Mouse (Mus musculus): Measurements from ENCODE around the gene Xkr8.

The Xkr8 gene

DNA sequence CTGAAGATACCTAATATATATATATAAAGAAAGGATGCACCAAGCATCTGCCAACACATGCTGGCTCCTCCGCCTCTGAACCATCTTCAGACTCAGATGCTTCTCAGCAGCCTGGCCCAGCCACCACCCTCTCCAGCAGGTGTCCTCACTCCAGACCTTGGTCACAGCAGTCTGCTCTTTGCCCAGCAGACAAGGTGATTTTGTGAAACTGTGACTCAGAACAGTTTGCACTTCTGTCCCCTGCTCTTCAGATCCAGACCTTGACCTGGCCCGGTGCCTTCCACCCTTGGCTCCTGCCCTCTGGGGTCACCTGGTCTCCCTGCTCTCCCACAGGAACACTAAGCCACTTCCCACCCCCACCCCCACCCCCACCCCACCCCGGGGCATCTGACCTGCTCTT is 3.5 kb upstream of the Xkr8 start:
- no peak for DNase-seq

DNA sequence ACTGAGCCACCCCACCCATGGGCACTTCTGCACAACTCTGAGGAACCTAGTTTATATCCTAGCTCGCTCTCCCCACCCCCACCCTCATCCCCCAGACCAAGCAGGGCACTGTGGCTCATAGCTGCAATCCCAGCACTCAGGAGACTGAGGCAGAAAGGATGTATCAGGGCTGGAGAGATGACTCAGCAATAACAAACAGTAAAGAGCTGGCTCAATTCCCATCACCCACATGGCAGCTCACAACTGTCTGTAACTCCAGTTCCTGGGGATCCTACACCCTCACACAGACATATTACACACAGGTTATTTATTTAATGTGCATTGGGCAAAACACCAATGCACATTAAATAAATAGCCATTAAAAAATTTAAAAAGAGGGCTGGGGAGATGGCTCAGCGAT is 3.0 kb upstream of the Xkr8 start:
- no peak for DNase-seq

DNA sequence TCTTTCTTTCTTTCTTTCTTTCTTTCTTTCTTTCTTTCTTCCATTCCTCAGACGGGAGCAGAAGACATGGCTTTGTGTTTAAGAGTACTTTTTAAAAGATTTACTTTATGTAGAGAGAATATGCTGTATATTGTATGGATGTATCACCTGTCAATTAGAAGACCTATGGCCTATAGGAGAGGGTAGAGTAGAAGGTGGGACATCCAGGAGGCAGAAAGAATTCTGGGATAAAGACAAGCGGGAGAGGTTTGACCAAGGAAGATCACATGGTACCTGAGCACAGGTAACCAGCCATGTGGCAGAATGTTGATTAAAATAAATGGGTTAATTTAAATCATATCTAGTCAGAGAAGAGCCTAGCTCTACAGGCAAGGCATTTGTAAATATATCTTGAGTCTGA is 2.4 kb upstream of the Xkr8 start:
- DNase-seq, result no peak

DNA sequence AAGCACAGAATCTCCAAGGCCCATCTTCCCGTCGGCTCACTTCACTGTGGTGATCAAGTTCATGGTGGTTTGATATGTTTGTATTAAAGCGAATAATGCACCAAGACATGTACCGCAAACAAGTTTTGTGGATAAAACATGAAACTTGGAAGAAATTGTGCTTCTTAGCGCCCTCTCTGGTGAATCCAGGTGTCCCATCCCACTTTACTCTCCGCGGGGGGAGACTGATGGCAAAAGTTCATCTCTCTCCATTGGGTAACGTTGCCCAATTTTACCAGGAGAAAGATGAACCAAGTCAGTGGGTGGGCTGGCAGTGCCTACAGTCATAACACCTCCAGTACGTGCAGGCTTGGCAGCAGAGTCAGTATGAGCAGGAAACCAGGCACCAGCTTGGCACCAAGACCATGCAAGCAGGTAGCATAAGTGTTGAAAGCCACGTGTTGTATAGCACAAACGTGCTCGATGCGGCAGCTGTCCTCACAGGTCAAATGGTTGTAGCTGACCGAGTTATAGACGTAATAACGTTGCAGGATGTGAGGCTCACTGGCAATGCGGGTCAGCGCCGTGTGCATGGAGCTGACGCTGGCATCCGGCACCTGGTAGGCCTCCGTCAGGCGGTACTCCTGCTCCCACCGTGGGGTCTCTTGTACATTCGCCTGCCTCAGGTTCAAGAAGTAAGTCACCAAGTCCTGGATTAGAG is 875 bp upstream of the Xkr8 start:
- DNase-seq, result no peak

DNA sequence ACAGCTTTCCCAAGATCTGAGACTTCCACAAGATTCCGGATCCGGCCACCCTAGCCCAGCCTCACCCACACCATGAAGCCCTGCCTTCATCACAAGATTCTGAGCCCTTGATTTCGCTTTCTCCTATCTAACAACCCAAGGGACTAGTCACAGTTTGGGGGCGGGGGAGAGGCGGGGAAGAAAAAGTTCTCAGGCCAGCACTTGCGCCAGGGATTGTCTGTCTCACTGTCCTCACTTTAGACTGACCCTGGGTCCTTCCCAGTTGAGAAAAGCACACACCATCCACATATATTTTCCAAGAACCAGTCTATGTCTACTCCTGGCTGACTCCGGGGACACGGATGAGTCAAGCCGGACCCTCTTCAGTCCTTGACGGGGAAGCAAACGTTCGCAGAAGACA is 730 bp downstream of the Xkr8 start:
- DNase-seq, result no peak

DNA sequence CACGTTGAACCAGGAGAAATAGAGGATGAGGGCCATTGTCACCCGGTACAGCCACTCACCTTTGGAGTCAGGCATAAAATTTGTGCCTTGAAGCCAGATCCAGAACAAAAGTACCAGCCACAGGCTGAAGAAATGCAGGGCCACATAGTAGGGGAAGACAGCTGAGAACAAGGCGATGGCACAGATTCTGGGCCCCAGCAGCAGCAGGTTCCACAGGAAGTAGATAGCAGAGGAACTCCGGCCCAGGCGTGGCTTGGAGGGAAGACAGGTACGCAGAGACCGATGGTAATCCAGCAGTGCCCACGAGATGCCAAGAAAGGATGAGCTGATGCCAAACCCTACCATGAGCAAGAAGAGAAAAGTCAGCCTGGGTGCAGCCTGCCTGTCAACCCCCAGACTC is 4.1 kb downstream of the Xkr8 start:
- no peak for DNase-seq

DNA sequence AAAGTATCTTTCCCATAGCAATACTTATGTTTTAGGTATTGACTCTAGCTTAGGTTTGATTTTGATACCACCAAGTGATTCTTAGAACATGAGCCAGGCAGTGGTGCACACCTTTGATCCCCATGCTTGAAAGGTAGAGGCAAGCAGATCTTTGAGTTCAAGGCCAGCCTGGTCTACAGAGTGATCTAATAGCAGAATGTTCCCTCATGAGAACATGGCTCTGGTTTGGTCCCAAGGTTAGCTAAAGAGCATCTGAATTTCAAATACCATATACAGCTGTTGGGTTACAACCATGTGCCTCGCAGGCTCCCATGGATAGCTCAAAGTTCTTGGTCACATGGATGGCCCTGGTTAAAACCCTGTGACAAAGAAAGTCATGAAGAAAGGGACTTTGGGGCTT is 14.1 kb downstream of the Xkr8 start:
- DNase-seq, result no peak

DNA sequence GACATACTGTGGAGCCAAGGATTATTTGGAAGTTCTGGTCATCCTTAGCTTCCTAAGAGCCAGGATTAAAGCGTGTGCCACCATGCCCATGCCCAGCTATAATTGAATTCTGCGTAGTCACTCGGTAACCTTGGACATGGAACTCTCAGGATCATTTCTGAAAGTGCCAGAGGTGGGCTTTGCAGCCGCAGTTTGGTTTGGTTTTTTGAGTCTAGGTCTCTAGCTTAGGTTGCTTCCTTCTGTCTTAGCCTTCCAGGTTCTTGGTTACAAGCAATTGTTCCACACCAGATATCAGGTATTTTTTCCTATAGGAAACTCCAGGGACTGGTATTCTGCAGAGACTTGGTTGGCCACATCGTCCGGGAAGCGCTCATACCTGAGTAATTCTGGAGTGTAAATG is 19.2 kb downstream of the Xkr8 start:
- no peak for DNase-seq

DNA sequence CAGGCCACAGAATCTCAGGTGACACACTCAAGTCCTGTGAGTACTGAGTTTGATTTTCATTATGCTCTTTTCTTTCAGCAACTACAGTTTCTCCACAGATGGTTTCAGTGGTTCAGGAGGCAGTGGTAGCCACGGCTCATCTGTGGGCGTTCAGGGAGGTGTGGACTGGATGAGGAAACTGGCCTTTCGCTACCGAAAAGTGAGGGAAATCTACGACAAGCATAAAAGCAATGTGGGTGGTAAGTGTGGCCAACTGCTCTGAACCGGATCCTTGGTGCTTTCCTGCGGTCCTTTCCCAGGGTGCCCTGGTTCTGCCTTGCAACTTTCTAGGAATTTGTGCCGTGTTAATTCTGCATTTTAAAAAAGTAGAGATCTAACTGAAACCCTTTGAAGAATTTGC is 25.5 kb downstream of the Xkr8 start:
- no peak for DNase-seq

DNA sequence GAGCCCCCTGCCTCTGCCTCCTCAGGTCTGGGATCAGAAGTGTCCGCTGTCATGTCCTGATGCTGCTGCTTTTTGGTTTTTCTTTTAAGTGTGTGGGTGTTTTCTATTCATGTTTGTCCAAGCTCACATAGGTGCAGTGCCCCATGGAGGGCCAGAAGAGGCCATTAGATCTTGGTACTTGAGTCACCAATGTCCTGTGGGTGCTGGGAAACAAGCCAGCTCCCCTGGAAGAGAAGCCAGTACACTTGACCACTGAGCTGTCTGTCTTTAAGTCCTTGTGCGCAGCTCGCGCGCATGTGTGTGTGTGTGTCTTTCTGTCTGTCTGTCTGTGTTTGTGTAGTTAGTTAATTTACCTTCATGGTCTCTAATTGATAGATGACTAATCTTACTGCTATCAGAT is 30.3 kb downstream of the Xkr8 start:
- DNase-seq, result no peak

DNA sequence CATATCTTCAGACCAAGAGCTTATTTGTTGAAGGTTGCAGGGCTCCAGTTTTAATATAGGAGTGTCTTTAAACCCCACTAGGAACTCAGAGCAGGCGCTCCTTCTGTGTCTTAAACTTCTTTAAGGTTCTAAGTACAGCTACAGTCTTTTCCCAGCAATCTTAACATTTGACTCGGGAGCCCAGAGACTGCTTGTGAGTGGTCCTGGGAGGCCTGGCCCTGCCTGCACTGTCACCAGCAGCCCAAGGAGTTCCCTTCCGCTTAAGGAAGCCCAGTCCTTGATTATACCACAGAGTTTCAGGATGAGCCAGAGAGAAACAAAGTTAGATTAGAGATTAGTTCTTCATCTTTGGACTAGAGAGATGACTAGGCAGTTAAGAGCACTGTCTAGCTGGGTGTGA is 39.0 kb downstream of the Xkr8 start:
- no peak for DNase-seq

DNA sequence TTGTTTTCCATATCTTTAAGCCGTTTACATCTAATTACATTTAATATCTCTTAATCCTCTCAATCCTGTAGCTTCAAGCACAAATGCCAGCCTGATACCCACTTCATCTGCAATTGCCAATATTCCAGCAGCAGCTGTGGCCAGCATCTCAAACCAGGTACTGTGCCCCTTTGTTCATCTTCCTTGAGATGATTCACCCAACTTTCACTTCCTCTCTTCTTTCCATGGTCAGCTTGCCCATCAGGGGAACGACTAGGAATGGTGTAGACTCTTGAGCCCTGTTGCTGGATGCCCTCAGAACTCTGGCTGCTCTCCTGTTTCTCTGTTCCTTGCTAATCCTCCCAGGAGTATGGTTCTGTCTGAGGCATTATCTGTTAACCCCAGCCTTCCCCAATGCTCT is 42.7 kb downstream of the Xkr8 start:
- DNase-seq, result no peak

DNA sequence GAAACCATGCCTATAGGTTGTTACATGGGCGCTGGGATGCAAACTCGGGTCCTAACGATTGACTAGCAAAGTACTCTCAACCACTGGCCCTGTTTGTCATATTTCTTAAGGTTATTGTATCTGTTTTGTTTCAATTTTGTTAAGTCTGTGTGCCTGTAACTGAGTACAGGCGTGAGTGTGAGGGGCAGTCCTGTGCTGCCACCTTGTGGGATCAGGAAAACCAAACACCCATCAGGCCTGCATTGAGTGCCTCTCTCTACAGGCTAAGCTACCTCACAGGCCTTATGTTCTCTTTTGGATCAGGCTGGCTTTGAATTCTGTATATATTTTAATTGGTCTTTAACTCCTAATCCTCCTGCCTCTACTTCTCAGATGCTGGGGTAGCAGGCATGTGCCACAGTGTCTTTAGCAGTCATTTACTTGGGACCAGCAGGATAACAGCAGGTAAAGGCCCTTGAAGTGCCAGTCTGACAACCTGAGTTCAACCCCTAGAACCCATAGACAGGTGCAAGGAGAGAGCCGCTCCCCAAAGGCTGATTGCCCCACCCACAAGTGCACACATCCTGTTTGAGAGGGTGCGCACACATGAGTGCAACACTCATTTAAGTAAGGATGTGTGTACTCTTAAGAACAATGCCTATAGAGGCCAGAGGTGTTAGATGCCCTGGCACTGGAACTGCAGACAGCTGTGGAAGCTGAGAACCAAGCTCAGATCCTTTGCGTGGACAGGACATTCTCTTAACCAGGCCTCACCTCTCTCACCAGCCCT is 55.4 kb downstream of the Xkr8 start:
- DNase-seq, result peak; percentile 6 to 12
